In the genomic region with DNA sequence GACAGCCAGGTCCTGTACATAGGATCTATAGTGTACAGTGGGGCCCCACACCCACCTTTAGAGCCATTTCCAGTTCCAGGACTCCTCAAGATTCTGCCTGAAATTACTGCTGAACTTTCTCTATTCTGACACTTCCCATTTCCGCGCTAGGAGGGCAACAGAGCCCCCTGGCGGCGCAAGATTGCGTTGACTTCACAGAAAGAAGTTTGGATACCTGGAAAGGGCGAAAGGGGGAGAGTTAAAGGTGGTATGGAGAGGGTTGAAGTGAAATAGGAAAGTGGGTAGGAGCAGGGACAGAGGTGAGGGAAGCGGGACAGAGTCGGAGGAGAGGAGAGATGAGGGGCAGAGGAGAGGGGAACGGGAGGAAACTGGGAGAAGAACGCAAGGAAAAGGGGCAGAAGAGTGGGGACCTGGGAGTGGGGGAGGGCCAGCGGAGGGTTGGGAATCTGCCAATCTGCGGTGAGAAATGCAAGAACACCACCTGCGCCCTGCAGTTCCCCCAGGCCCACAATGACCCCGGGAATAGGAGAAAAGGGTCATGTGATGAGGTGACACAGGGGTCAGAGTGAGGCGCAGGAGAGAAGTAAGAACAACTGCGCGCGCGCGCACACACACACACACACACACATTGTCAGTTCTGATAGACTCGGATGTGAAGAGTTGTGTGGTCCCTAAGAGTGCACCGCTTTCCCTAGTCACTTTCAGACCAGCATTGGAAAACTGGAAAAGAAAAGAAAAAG, we compare ENCODE assay signal across 7 mouse cellular contexts.
DNase-seq lines count a peak whose midpoint lies in the region; ATAC-seq and TF ChIP-seq lines count a peak whose summit lies in the region.

No protein-coding gene starts in this region.

- H3K9me3 ChIP-seq in E14TG2a.4 (ENCODE audit: low read length), result no peaks in the 10 kb centered on the region
- no peaks in the 10 kb centered on the region for H3K9me3 ChIP-seq in heart, embryonic 12.5 days (replicated peaks)

- H3K9ac ChIP-seq in heart, embryonic 12.5 days, result no peak overlapping the region

- H3K4me3 ChIP-seq in E14TG2a.4 (replicated peaks; ENCODE audit: low read length), result peak overlapping the region; percentile 67
- H3K4me3 ChIP-seq in heart, embryonic 12.5 days, result peak overlapping the region; percentile 14; the same call in 1 of the 2 replicates

- peak; percentile 78 for TF ChIP-seq CTCF in E14TG2a.4 (conservative IDR thresholded peaks at IDR 0.05; ENCODE audit: low read length)

- H3K4me1 ChIP-seq in E14TG2a.4 (replicated peaks; ENCODE audit: low read depth, low read length), result peaks cover 20% of the 10 kb centered on the region
- peaks cover 5% of the 10 kb centered on the region; the same call in 1 of the 2 replicates for H3K4me1 ChIP-seq in heart, embryonic 12.5 days (replicated peaks)

- H3K27me3 ChIP-seq in E14TG2a.4 (ENCODE audit: insufficient read depth, low read length), result peaks cover 16% of the 10 kb centered on the region
- peaks cover 19% of the 10 kb centered on the region for H3K27me3 ChIP-seq in heart, embryonic 12.5 days (replicated peaks)

- H3K36me3 ChIP-seq in E14TG2a.4 (ENCODE audit: insufficient read depth, low read length), result no peaks in the 10 kb centered on the region
- no peaks in the 10 kb centered on the region for H3K36me3 ChIP-seq in heart, embryonic 12.5 days

- peak; percentile 88 for DNase-seq in R1 (ENCODE audit: low read depth, low spot score)
- DNase-seq in embryo, embryonic 11.5 days (ENCODE audit: low read depth, low spot score), result peak; percentile 42
- peak; percentile 75 for DNase-seq in kidney, postnatal 10 days
- peak; percentile 51 for DNase-seq in lung, postnatal 10 days
- peak; percentile 27 for DNase-seq in retina, postnatal 7 days (ENCODE audit: low read depth, low spot score)

- no peak overlapping the region for H3K27ac ChIP-seq in heart, embryonic 12.5 days (ENCODE audit: poor library complexity, severe bottlenecking)

- 11% methylated on average over 22 of the region's 22 CpGs for WGBS in heart, embryonic 12.5 days

- ATAC-seq in heart, embryonic 12.5 days (ENCODE audit: insufficient number of reproducible peaks, low FRiP score), result 0 out of 2 replicates have a peak, but pooled peaks have one; percentile 9

- H3K4me2 ChIP-seq in heart, embryonic 12.5 days, result peak overlapping the region; percentile 56

Comparison
In these comparisons a context has a peak if more than half of its experiments do, and no peak if none do; other contexts are left out.
1. DNase-seq: peak in every context shown above with its lines; median percentile 88 in R1; 75 in kidney, postnatal 10 days; 51 in lung, postnatal 10 days; 42 in embryo, embryonic 11.5 days; 27 in retina, postnatal 7 days.